Mouse (Mus musculus) MEL (cell line): ENCODE measurements around the gene Ctr9. TPM values are rescaled to one million over a fixed set of nuclear protein-coding genes. Genes with fewer than 3 reads are reported as not detected.

Source experiments
- DNase-seq: peaks from one replicate; pipeline ENCODE4 v3.0.0; 2011; ENCODE audit warnings: low read depth, low spot score
- H3K27ac ChIP-seq: 2 replicates; pipeline ENCODE4 v1.5.1; 2012; ENCODE audit warnings: low read depth, mild to moderate bottlenecking, control low read depth, low read length, moderate library complexity; ENCODE audit not compliant: control insufficient read depth
- H3K27me3 ChIP-seq, 2 experiments: fragments of 150-350 bp in 1 of 2; sonication (generic) in 1 of 2; 2 replicates each; pipeline ENCODE4 v1.6.1; 2012; ENCODE audit warnings: low read length in 2 of 2, mild to moderate bottlenecking in 2 of 2, improper control_type of control experiment in 1 of 2, moderate library complexity in 1 of 2; ENCODE audit not compliant: insufficient read depth in 2 of 2, control insufficient read depth in 1 of 2
- H3K36me3 ChIP-seq, 2 experiments: 2 replicates each; pipeline ENCODE4 v1.6.1; 2012 to 2014; ENCODE audit warnings: low read length in 2 of 2, improper control_type of control experiment in 1 of 2, inconsistent platforms in 1 of 2, mild to moderate bottlenecking in 1 of 2; ENCODE audit not compliant: insufficient read depth in 2 of 2, control insufficient read depth in 1 of 2
- H3K4me1 ChIP-seq, 2 experiments: fragments of 150-350 bp in 1 of 2; sonication (generic) in 1 of 2; 2 replicates each; pipeline ENCODE4 v1.6.1; 2012; ENCODE audit warnings: low read length in 2 of 2, improper control_type of control experiment in 1 of 2, mild to moderate bottlenecking in 1 of 2; ENCODE audit not compliant: insufficient read depth in 2 of 2, control insufficient read depth in 1 of 2
- H3K4me3 ChIP-seq, 2 experiments: fragments of 150-350 bp in 1 of 2; sonication (generic) in 1 of 2; 2 replicates each; pipeline ENCODE4 v1.5.1; 2012; ENCODE audit warnings: low read depth in 2 of 2, low read length in 2 of 2, mild to moderate bottlenecking in 2 of 2, moderate library complexity in 2 of 2, control low read depth in 1 of 2, improper control_type of control experiment in 1 of 2; ENCODE audit not compliant: control insufficient read depth in 1 of 2, insufficient read depth in 1 of 2
- H3K79me2 ChIP-seq: 2 replicates; pipeline ENCODE4 v1.6.1; 2012; ENCODE audit warnings: mild to moderate bottlenecking, low read length, moderate library complexity; ENCODE audit not compliant: control insufficient read depth, poor library complexity, insufficient read depth
- H3K9ac ChIP-seq: 2 replicates; pipeline ENCODE4 v1.6.1; 2012; ENCODE audit warnings: low read depth, mild to moderate bottlenecking, control low read depth, low read length, moderate library complexity; ENCODE audit not compliant: control insufficient read depth, poor library complexity, severe bottlenecking
- H3K9me3 ChIP-seq: fragments of 150-350 bp; sonication (generic); replicated peaks from 2 replicates; pipeline ENCODE4 v1.6.1; 2012; ENCODE audit warnings: mild to moderate bottlenecking, low read length, improper control_type of control experiment, moderate library complexity; ENCODE audit not compliant: insufficient read depth
- BHLHE40 ChIP-seq: IDR thresholded peaks from 2 replicates; pipeline ENCODE4 v1.6.1; 2012; ENCODE audit warnings: low read depth, mild to moderate bottlenecking, inconsistent platforms, low read length, improper control_type of control experiment, borderline replicate concordance
- CHD1 ChIP-seq: IDR thresholded peaks from 2 replicates; pipeline ENCODE4 v1.6.1; 2012; ENCODE audit warnings: low read depth, mild to moderate bottlenecking, inconsistent platforms, low read length, improper control_type of control experiment
- CHD2 ChIP-seq: IDR thresholded peaks from 2 replicates; pipeline ENCODE4 v1.6.1; 2011; ENCODE audit warnings: low read length, improper control_type of control experiment
- CTCF ChIP-seq, 3 experiments: IDR thresholded peaks in 2 of 3; conservative IDR thresholded peaks in 1 of 3; 2 replicates each; pipeline ENCODE4 v1.5.1; 2011 to 2012; ENCODE audit warnings: low read length in 3 of 3, low read depth in 2 of 3, mild to moderate bottlenecking in 2 of 3, improper control_type of control experiment in 1 of 3, inconsistent platforms in 1 of 3, mixed read lengths in 1 of 3, moderate library complexity in 1 of 3; ENCODE audit not compliant: control insufficient read depth in 1 of 3, insufficient read depth in 1 of 3, poor library complexity in 1 of 3, severe bottlenecking in 1 of 3
- ELF1 ChIP-seq: IDR thresholded peaks from 2 replicates; pipeline ENCODE4 v1.6.1; 2014; ENCODE audit warnings: low read depth, mild to moderate bottlenecking, inconsistent platforms, low read length, improper control_type of control experiment, moderate library complexity
- EP300 ChIP-seq, 2 experiments: IDR thresholded peaks; 2 replicates each; pipeline ENCODE4 v1.6.1; 2011; ENCODE audit warnings: improper control_type of control experiment in 2 of 2, low read length in 2 of 2, low read depth in 1 of 2, mild to moderate bottlenecking in 1 of 2
- ETS1 ChIP-seq: IDR thresholded peaks from 2 replicates; pipeline ENCODE4 v1.6.1; 2012; ENCODE audit warnings: low read depth, mild to moderate bottlenecking, inconsistent platforms, low read length, improper control_type of control experiment, moderate library complexity
- GABPA ChIP-seq: IDR thresholded peaks from 2 replicates; pipeline ENCODE4 v1.6.1; 2012; ENCODE audit warnings: low read depth, mild to moderate bottlenecking, inconsistent platforms, low read length, improper control_type of control experiment, moderate library complexity
- GATA1 ChIP-seq: IDR thresholded peaks from 2 replicates; pipeline ENCODE4 v1.6.1; 2011; ENCODE audit warnings: low read depth, low read length, improper control_type of control experiment
- JUND ChIP-seq: IDR thresholded peaks from 2 replicates; pipeline ENCODE4 v1.6.1; 2011; ENCODE audit warnings: low read depth, mild to moderate bottlenecking, improper control_type of control experiment, low read length
- KAT2A ChIP-seq: conservative IDR thresholded peaks from 2 replicates; pipeline ENCODE4 v1.6.1; 2012; ENCODE audit warnings: low read depth, low read length, improper control_type of control experiment, inconsistent platforms
- MAX ChIP-seq: IDR thresholded peaks from 2 replicates; pipeline ENCODE4 v1.6.1; 2011; ENCODE audit warnings: low read length, improper control_type of control experiment
- MAZ ChIP-seq: IDR thresholded peaks from 2 replicates; pipeline ENCODE4 v1.6.1; 2012; ENCODE audit warnings: low read depth, mild to moderate bottlenecking, inconsistent platforms, low read length, improper control_type of control experiment
- MXI1 ChIP-seq: IDR thresholded peaks from 2 replicates; pipeline ENCODE4 v1.6.1; 2011; ENCODE audit warnings: mild to moderate bottlenecking, low read depth, low read length, improper control_type of control experiment
- MYB ChIP-seq: IDR thresholded peaks from 2 replicates; pipeline ENCODE4 v1.6.1; 2011; ENCODE audit warnings: mild to moderate bottlenecking, low read depth, low read length, improper control_type of control experiment
- MYC ChIP-seq: IDR thresholded peaks from 2 replicates; pipeline ENCODE4 v1.6.1; 2011; ENCODE audit warnings: low read depth, mild to moderate bottlenecking, low read length, improper control_type of control experiment, moderate library complexity
- NELFE ChIP-seq: IDR thresholded peaks from 2 replicates; pipeline ENCODE4 v1.6.1; 2011; ENCODE audit warnings: low read depth, low read length, improper control_type of control experiment
- NRF1 ChIP-seq: IDR thresholded peaks from 2 replicates; pipeline ENCODE4 v1.6.1; 2014; ENCODE audit warnings: low read depth, mild to moderate bottlenecking, inconsistent platforms, low read length, improper control_type of control experiment, moderate library complexity; ENCODE audit not compliant: poor library complexity, insufficient read depth, severe bottlenecking
- POLR2A ChIP-seq, 2 experiments: IDR thresholded peaks; 2 replicates each; pipeline ENCODE4 v1.6.1; 2011 to 2012; ENCODE audit warnings: low read length in 2 of 2, mild to moderate bottlenecking in 2 of 2, control low read depth in 1 of 2, improper control_type of control experiment in 1 of 2, low read depth in 1 of 2, moderate library complexity in 1 of 2; ENCODE audit not compliant: control insufficient read depth in 1 of 2, insufficient read depth in 1 of 2, poor library complexity in 1 of 2
- POLR2AphosphoS2 ChIP-seq: IDR thresholded peaks from 2 replicates; pipeline ENCODE4 v1.6.1; 2011; ENCODE audit warnings: low read length, improper control_type of control experiment
- POLR2AphosphoS5 ChIP-seq: IDR thresholded peaks from 2 replicates; pipeline ENCODE4 v1.6.1; 2012; ENCODE audit warnings: low read depth, borderline replicate concordance, mild to moderate bottlenecking, inconsistent platforms, low read length, moderate library complexity, mixed read lengths
- SIN3A ChIP-seq: IDR thresholded peaks from 2 replicates; pipeline ENCODE4 v1.6.1; 2012; ENCODE audit warnings: low read length, improper control_type of control experiment, inconsistent platforms
- SMC3 ChIP-seq: IDR thresholded peaks from 2 replicates; pipeline ENCODE4 v1.6.1; 2011; ENCODE audit warnings: low read depth, low read length, improper control_type of control experiment
- TAL1 ChIP-seq: IDR thresholded peaks from 2 replicates; pipeline ENCODE4 v1.6.1; 2012; ENCODE audit warnings: mild to moderate bottlenecking, inconsistent platforms, low read length, moderate library complexity, mixed read lengths
- TBP ChIP-seq: IDR thresholded peaks from 2 replicates; pipeline ENCODE4 v1.8.0; 2011; ENCODE audit warnings: low read depth, low read length, improper control_type of control experiment
- TCF12 ChIP-seq: IDR thresholded peaks from 2 replicates; pipeline ENCODE4 v1.6.1; 2014; ENCODE audit warnings: low read depth, mild to moderate bottlenecking, inconsistent platforms, low read length, improper control_type of control experiment, moderate library complexity
- UBTF ChIP-seq: IDR thresholded peaks from 2 replicates; pipeline ENCODE4 v1.6.1; 2012; ENCODE audit warnings: low read depth, mild to moderate bottlenecking, inconsistent platforms, low read length, improper control_type of control experiment, moderate library complexity, borderline replicate concordance; ENCODE audit not compliant: insufficient read depth
- USF1 ChIP-seq: IDR thresholded peaks from 2 replicates; pipeline ENCODE4 v1.6.1; 2014; ENCODE audit warnings: low read depth, mild to moderate bottlenecking, inconsistent platforms, low read length, improper control_type of control experiment, moderate library complexity
- USF2 ChIP-seq, 2 experiments: IDR thresholded peaks; 2 replicates each; pipeline ENCODE4 v1.6.1; 2011 to 2012; ENCODE audit warnings: improper control_type of control experiment in 2 of 2, low read length in 2 of 2, borderline replicate concordance in 1 of 2, inconsistent platforms in 1 of 2, low read depth in 1 of 2, mild to moderate bottlenecking in 1 of 2; ENCODE audit not compliant: insufficient read depth in 1 of 2
- ZC3H11A ChIP-seq: IDR thresholded peaks from 2 replicates; pipeline ENCODE4 v1.6.1; 2012; ENCODE audit warnings: low read depth, mild to moderate bottlenecking, inconsistent platforms, low read length, improper control_type of control experiment
- ZKSCAN1 ChIP-seq: IDR thresholded peaks from 2 replicates; pipeline ENCODE4 v1.6.1; 2012; ENCODE audit warnings: low read depth, mild to moderate bottlenecking, inconsistent platforms, low read length, improper control_type of control experiment, moderate library complexity
- ZMIZ1 ChIP-seq: IDR thresholded peaks from 2 replicates; pipeline ENCODE4 v1.6.1; 2012; ENCODE audit warnings: low read depth, mild to moderate bottlenecking, inconsistent platforms, low read length, improper control_type of control experiment, moderate library complexity
- ZNF384 ChIP-seq: IDR thresholded peaks from 2 replicates; pipeline ENCODE4 v1.6.1; 2012; ENCODE audit warnings: low read depth, mild to moderate bottlenecking, inconsistent platforms, low read length, improper control_type of control experiment
- polyA plus RNA-seq, 2 experiments: library from polyadenylated mRNA; stranded (reverse) in 1 of 2; unstranded in 1 of 2; fragments of >175 nt in 1 of 2; fragments of >200 nt in 1 of 2; gene quantifications; 2 replicates each; pipeline versions ENCODE4 v1.2.1 to v1.2.4; 2012; ENCODE audit warnings: low replicate concordance in 2 of 2, low read depth in 1 of 2; ENCODE audit not compliant: insufficient read length in 2 of 2, insufficient read depth in 1 of 2, missing spikeins in 1 of 2
- total RNA-seq: library from RNA; depleted of rRNA; stranded (reverse); fragments of 300-350 nt; gene quantifications from 2 replicates; pipeline ENCODE4 v1.2.3, GENCODE M21; 2012

The Ctr9 gene
- total and polyA plus RNA-seq, 3 experiments: 37.5 to 141 (median 42.8) TPM

DNA sequence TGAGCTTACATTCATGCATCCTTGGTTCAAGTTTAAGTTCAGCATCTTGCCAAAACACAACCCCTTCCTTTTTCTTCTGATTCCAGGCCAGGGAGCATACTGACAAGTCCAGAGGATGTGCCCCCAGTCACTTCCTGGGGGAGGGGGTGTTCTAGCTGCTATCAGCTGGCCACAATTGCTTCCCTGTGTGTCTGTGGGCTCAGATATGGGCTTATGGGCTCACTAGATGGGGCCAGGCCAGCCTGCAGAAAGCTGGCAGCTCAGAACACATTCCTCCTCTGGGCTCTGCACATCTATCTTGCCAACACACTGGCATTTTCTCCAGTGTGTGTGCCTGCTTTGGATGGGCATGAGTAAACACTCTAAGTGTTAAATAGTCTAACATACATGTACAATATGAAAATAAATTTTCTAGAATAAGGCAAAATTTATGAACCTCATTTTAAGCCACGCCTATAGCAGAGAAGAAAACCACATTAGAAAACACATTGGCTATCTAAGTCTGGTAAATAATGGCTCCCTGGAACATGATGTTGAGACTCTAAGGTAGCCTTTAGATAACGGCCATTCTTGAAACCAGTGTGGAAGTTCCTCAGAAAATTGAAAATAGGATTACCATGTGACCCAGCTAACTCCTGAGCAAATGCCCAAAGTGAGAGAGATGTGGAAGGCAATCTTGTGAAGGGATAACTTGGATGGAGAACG lies 24.5 kb upstream of the Ctr9 start (continued):
- TF ChIP-seq KAT2A (no peak), SMC3 (no peak), MYC (no peak), GABPA (no peak)

DNA sequence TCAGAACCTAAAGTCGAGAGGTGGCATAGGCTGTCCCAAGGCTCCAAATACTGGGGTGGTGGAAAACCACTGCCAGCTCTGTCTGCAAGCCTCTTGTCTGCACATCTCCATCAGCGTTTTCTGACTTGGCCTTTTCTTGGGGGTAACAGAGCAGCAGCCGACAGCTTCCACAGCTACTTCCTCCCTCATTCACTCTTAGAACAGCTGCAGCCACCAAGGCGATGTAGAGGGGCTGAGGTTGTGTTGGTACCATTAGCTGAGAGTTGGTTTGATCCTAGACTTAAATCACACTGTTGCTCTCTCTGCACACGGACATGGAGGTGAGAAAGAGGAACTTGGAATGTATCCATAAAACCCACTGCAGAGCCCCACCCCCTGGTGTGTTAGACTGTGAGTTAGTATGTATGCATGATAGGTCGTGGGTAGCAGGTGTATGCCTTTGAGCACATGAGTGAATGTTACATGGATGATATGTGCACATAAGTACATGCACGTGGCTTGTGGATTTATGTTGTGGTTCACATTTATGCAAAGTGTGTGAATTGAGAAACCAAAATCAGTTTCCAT lies 14.6 kb upstream of the Ctr9 start:
- Histone ChIP-seq H3K36me3 (peaks cover 0 to 2% of the 10 kb centered on the region in 2 experiments; a peak in 2 of 4 replicates), H3K4me3 (peak overlapping the region in 1 of 2 experiments; percentile 55; a peak in 2 of 4 replicates), H3K9ac (no peak overlapping the region), H3K79me2 (no peaks in the 10 kb centered on the region), H3K9me3 (no peaks in the 10 kb centered on the region), H3K4me1 (peaks cover 0 to 7% of the 10 kb centered on the region in 2 experiments; a peak in 2 of 4 replicates), H3K27ac (no peak overlapping the region), H3K27me3 (no peaks in the 10 kb centered on the region)
- peak; percentile 86 for DNase-seq
- TF ChIP-seq USF2 (IDR thresholded peaks at IDR 0.05; ENCODE audit: borderline replicate concordance in 1 of 2, insufficient read depth in 1 of 2, low read depth in 1 of 2, low read length in 2 of 2) (no peak), TBP (no peak), ETS1 (no peak), MXI1 (peak; percentile 37; the same call in 1 of the 2 replicates), MYC (0 out of 2 replicates have a peak, but pooled peaks have one; percentile 17), USF1 (no peak), SIN3A (0 out of 2 replicates have a peak, but pooled peaks have one; percentile 30), ZKSCAN1 (no peak), NRF1 (no peak), TAL1 (no peak), POLR2AphosphoS5 (no peak), JUND (no peak), CHD2 (no peak), POLR2AphosphoS2 (no peak), ZC3H11A (no peak), MAZ (no peak; the same call in 1 of the 2 replicates), SMC3 (peak; percentile 35; the same call in 1 of the 2 replicates), CHD1 (no peak), NELFE (no peak), KAT2A (no peak), GATA1 (no peak), ELF1 (no peak), EP300 (IDR thresholded peaks at IDR 0.05; ENCODE audit: low read depth in 1 of 2, low read length in 2 of 2) (peak in 1 of 2 experiments; percentile 32; a peak in 1 of 4 replicates), BHLHE40 (no peak), TCF12 (no peak), POLR2A (IDR thresholded peaks at IDR 0.05; ENCODE audit: control insufficient read depth in 1 of 2, insufficient read depth in 1 of 2, low read depth in 1 of 2, low read length in 2 of 2, poor library complexity in 1 of 2) (no peak), ZMIZ1 (no peak), CTCF (IDR thresholded peaks at IDR 0.05 in 2 of 3, conservative IDR thresholded peaks at IDR 0.05 in 1 of 3; ENCODE audit: control insufficient read depth in 1 of 3, insufficient read depth in 1 of 3, low read depth in 2 of 3, low read length in 3 of 3, poor library complexity in 1 of 3, severe bottlenecking in 1 of 3) (no peak), UBTF (no peak), ZNF384 (no peak), MYB (no peak), MAX (peak; percentile 30; the same call in 1 of the 2 replicates)
